In the genomic region with DNA sequence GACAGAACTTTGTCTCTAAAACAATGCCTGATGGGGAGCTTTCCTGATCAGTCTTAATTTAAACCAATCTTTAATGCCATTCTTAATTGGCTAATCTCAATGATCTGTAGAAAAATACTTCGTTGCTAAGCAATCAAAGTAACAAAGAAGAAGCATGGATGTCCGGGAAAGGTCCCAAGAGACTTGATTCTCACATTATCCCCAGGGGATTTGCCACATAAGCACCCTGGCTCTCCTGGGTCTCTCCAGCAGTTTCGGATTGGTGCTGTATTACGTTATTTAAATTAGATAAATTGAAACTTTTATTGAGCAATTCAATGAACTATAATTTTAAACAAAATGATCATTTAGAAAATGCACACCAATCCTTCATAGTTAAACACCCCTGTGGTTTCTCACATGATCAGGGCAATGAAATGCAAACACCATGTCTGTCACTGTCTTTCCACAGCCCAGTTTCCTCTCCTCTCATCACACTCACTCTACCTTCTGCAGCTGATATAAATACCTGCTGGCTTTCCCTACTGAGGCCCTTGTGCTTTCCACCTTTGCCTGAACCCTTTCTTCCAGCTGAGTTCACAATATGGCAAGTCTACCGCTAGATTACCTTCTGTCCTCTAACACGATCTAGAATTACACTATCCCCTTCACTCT, we compare ENCODE assay signal across 25 mouse cellular contexts. TPM values are rescaled to one million over a fixed set of nuclear protein-coding genes. Genes with fewer than 3 reads are reported as not detected.
DNase-seq lines count a peak whose midpoint lies in the region; ATAC-seq and TF ChIP-seq lines count a peak whose summit lies in the region.
"Had no signal": no experiment of that assay in that cellular context is flagged by ENCODE, and none has a peak within 500 bp of the region (broad histone marks: within the 10 kb centered on the region; RNA-seq: fewer than 3 reads in every experiment).

No protein-coding gene starts in this region.

- TF ChIP-seq EP300 in CH12.LX (IDR thresholded peaks at IDR 0.05; ENCODE audit: low read length) = 0 out of 2 replicates have a peak, but pooled peaks have one; percentile 21

- H3K4me3 ChIP-seq in hindbrain, postnatal 0 days (ENCODE audit: low read length) = no peak overlapping the region
- no peak overlapping the region for H3K4me3 ChIP-seq in hindbrain, embryonic 12.5 days
- no peak overlapping the region for H3K4me3 ChIP-seq in CH12.LX (replicated peaks in 1 of 3; ENCODE audit: low read depth in 2 of 3, low read length in 2 of 3, poor library complexity in 1 of 3)
- H3K4me3 ChIP-seq in forebrain, postnatal 0 days (ENCODE audit: low read depth, low read length) = no peak overlapping the region
- no peak overlapping the region for H3K4me3 ChIP-seq in left cerebral cortex, adult 2 months
- H3K4me3 ChIP-seq: embryonic facial prominence, embryonic 13.5 days; limb, embryonic 12.5 days; myocyte had no signal

- no peak for TF ChIP-seq POLR2A in CH12.LX (IDR thresholded peaks at IDR 0.05; ENCODE audit: low read depth, low read length)
- TF ChIP-seq POLR2A in brain, embryonic 14.5 days (IDR thresholded peaks at IDR 0.05; ENCODE audit: borderline replicate concordance, extremely low read depth, insufficient read depth, insufficient read length, poor library complexity, severe bottlenecking) = no peak

- peaks cover 4% of the 10 kb centered on the region; the same call in 1 of the 2 replicates for H3K36me3 ChIP-seq in hindbrain, postnatal 0 days (ENCODE audit: insufficient read depth, low read length)
- peaks cover 5% of the 10 kb centered on the region; the same call in 1 of the 2 replicates for H3K36me3 ChIP-seq in hindbrain, embryonic 12.5 days
- no peaks in the 10 kb centered on the region for H3K36me3 ChIP-seq in CH12.LX (replicated peaks in 1 of 2; ENCODE audit: control insufficient read depth in 1 of 2, insufficient read depth in 1 of 2, low read length in 1 of 2)
- peaks cover 8% of the 10 kb centered on the region; the same call in 1 of the 2 replicates for H3K36me3 ChIP-seq in forebrain, postnatal 0 days (ENCODE audit: insufficient read depth)
- H3K36me3 ChIP-seq: embryonic facial prominence, embryonic 13.5 days had no signal

- no peak for ATAC-seq in hindbrain, postnatal 0 days
- no peak for ATAC-seq in hindbrain, embryonic 12.5 days (ENCODE audit: low FRiP score)
- no peak for ATAC-seq in forebrain, postnatal 0 days
- ATAC-seq in granulocyte monocyte progenitor cell, adult 5-6 weeks (replicated peaks; ENCODE audit: poor library complexity, severe bottlenecking) = no peak
- ATAC-seq: activated CD4-positive, CD25-positive, alpha-beta regulatory T cell, adult 4 months; liver, postnatal 0 days; lung, postnatal 0 days had no signal

- H3K4me2 ChIP-seq in hindbrain, postnatal 0 days (ENCODE audit: low read depth, low read length) = no peak overlapping the region
- no peak overlapping the region for H3K4me2 ChIP-seq in hindbrain, embryonic 12.5 days (replicated peaks)
- no peak overlapping the region for H3K4me2 ChIP-seq in CH12.LX (ENCODE audit: insufficient read depth, low read depth, poor library complexity, severe bottlenecking)
- H3K4me2 ChIP-seq in forebrain, postnatal 0 days (ENCODE audit: low read depth) = no peak overlapping the region
- H3K4me2 ChIP-seq: embryonic facial prominence, embryonic 13.5 days; limb, embryonic 12.5 days; liver, embryonic 11.5 days had no signal

- no peak overlapping the region for H3K27ac ChIP-seq in hindbrain, postnatal 0 days
- no peak overlapping the region for H3K27ac ChIP-seq in hindbrain, embryonic 12.5 days
- no peak overlapping the region for H3K27ac ChIP-seq in CH12.LX (ENCODE audit: insufficient read depth, low read depth)
- 0 out of 2 replicates have a peak overlapping the region, but pooled peaks have one; percentile 16 for H3K27ac ChIP-seq in forebrain, postnatal 0 days (ENCODE audit: low read depth, low read length)
- H3K27ac ChIP-seq in left cerebral cortex, adult 2 months = no peak overlapping the region
- H3K27ac ChIP-seq: embryonic facial prominence, embryonic 13.5 days; limb, embryonic 12.5 days; macrophage; stomach, postnatal 0 days had no signal

- no peaks in the 10 kb centered on the region for H3K27me3 ChIP-seq in hindbrain, postnatal 0 days (ENCODE audit: insufficient read depth, low read length)
- H3K27me3 ChIP-seq in hindbrain, embryonic 12.5 days = no peaks in the 10 kb centered on the region
- no peaks in the 10 kb centered on the region for H3K27me3 ChIP-seq in CH12.LX (replicated peaks)
- no peaks in the 10 kb centered on the region for H3K27me3 ChIP-seq in forebrain, postnatal 0 days (ENCODE audit: insufficient read depth, low read length)
- H3K27me3 ChIP-seq: embryonic facial prominence, embryonic 13.5 days; limb, embryonic 12.5 days had no signal

- intact Hi-C loops in left cerebral cortex, adult 2 months (cut with DNase I) = no loop called here

- H3K9me3 ChIP-seq in hindbrain, postnatal 0 days (ENCODE audit: low read length) = no peaks in the 10 kb centered on the region
- no peaks in the 10 kb centered on the region for H3K9me3 ChIP-seq in hindbrain, embryonic 12.5 days (replicated peaks)
- no peaks in the 10 kb centered on the region for H3K9me3 ChIP-seq in CH12.LX (replicated peaks; ENCODE audit: low read length)
- no peaks in the 10 kb centered on the region for H3K9me3 ChIP-seq in forebrain, postnatal 0 days (ENCODE audit: low read length)
- H3K9me3 ChIP-seq: embryonic facial prominence, embryonic 13.5 days; limb, embryonic 12.5 days had no signal

- 43% methylated on average over 6 of the region's 6 CpGs for WGBS in hindbrain, postnatal 0 days
- 62% methylated on average over 6 of the region's 6 CpGs for WGBS in hindbrain, embryonic 12.5 days
- WGBS in forebrain, postnatal 0 days = 28% methylated on average over 6 of the region's 6 CpGs

- H3K4me1 ChIP-seq in hindbrain, postnatal 0 days (ENCODE audit: insufficient read depth, low read length) = no peaks in the 10 kb centered on the region
- H3K4me1 ChIP-seq in hindbrain, embryonic 12.5 days = 0 out of 2 replicates have a peak, but pooled peaks cover 2% of the 10 kb centered on the region
- H3K4me1 ChIP-seq in CH12.LX (ENCODE audit: control insufficient read depth in 1 of 2, insufficient read depth in 2 of 2) = peaks cover 3 to 7% of the 10 kb centered on the region in 2 experiments; a peak in 3 of 4 replicates
- no peaks in the 10 kb centered on the region for H3K4me1 ChIP-seq in forebrain, postnatal 0 days (ENCODE audit: insufficient read depth)

- H3K9ac ChIP-seq in hindbrain, postnatal 0 days (replicated peaks; ENCODE audit: low read length) = no peak overlapping the region
- no peak overlapping the region for H3K9ac ChIP-seq in hindbrain, embryonic 12.5 days
- H3K9ac ChIP-seq in CH12.LX (ENCODE audit: insufficient read depth, low read depth) = no peak overlapping the region
- no peak overlapping the region for H3K9ac ChIP-seq in forebrain, postnatal 0 days
- H3K9ac ChIP-seq: embryonic facial prominence, embryonic 13.5 days; limb, embryonic 12.5 days; liver, postnatal 0 days had no signal

- no peaks in the 10 kb centered on the region for H3K79me2 ChIP-seq in CH12.LX (replicated peaks; ENCODE audit: control insufficient read depth, extremely low read depth, insufficient read depth, poor library complexity, severe bottlenecking)

- no peak for TF ChIP-seq CTCF in hindbrain, postnatal 0 days (IDR thresholded peaks at IDR 0.05; ENCODE audit: low read depth)
- no peak for TF ChIP-seq CTCF in CH12.LX (conservative IDR thresholded peaks at IDR 0.05 in 1 of 2, IDR thresholded peaks at IDR 0.05 in 1 of 2; ENCODE audit: low read depth in 2 of 2, low read length in 2 of 2)
- no peak for TF ChIP-seq CTCF in brain, embryonic 14.5 days (IDR thresholded peaks at IDR 0.05; ENCODE audit: borderline replicate concordance, extremely low read depth, insufficient read depth, insufficient read length)
- no peak for TF ChIP-seq CTCF in forebrain, postnatal 0 days (IDR thresholded peaks at IDR 0.05; ENCODE audit: low read depth)
- no peak for TF ChIP-seq CTCF in left cerebral cortex, adult 2 months (IDR thresholded peaks at IDR 0.05)

- dilution Hi-C loops in CH12.LX (cut with MboI; ENCODE audit: extremely low pct_ligation_motif_present, extremely low pct_unique_long_range_greater_than_20kb, low sequenced_read_pairs) = no loop called here

- peak; percentile 44 for DNase-seq in hindbrain, postnatal 0 days (ENCODE audit: low spot score)
- DNase-seq in CH12.LX (ENCODE audit: extremely low read depth) = no peak
- DNase-seq in brain, embryonic 14.5 days (ENCODE audit: low read depth) = peak; percentile 82
- no peak for DNase-seq in forebrain, postnatal 0 days
- DNase-seq in left cerebral cortex, adult 2 months (ENCODE audit: extremely low spot score in 1 of 2, low spot score in 2 of 2) = no peak
- DNase-seq: adrenal gland, postnatal 10 days; cerebellum, adult 2 months; cerebellum, postnatal 25 days; gastrocnemius, postnatal 14 days; heart, adult 18-20 months; kidney, postnatal 10 days; liver, postnatal 0 days; thymus, adult 2 months; thymus, postnatal 4 days had no signal

- no peak for TF ChIP-seq RAD21 in CH12.LX (IDR thresholded peaks at IDR 0.05; ENCODE audit: low read depth, low read length)

- in situ Hi-C loops in CH12.LX (cut with MboI; ENCODE audit: low pct_ligation_motif_present, low pct_unique_long_range_greater_than_20kb, low sequenced_read_pairs) = no loop called here

TF ChIP-seq in CH12.LX, 34 proteins besides CTCF, POLR2A, EP300 and RAD21 (continues in another document):
- TF ChIP-seq ZMIZ1 (IDR thresholded peaks at IDR 0.05; ENCODE audit: low read depth, low read length) (no peak), GABPA (IDR thresholded peaks at IDR 0.05; ENCODE audit: insufficient replicate concordance, low read depth, low read length) (no peak), MAX (IDR thresholded peaks at IDR 0.05; ENCODE audit: low read length) (no peak), MEF2A (IDR thresholded peaks at IDR 0.05; ENCODE audit: borderline replicate concordance, low read depth, low read length) (no peak), MYC (IDR thresholded peaks at IDR 0.05; ENCODE audit: low read depth, low read length) (no peak), MAZ (IDR thresholded peaks at IDR 0.05; ENCODE audit: low read depth, low read length) (no peak), IRF4 (IDR thresholded peaks at IDR 0.05; ENCODE audit: low read depth, low read length) (no peak)

RNA-seq across cellular contexts. Expression of gene Cttnbp2, which starts 22.3 kb away (rescaled TPM):
- 23.1 and 24.0 TPM in 2 replicates for total RNA-seq in hindbrain, postnatal 0 days (2014; rRNA removed)
- polyA plus RNA-seq in hindbrain, postnatal 0 days (2015; fragmentation: Nextera tagmentation; extraction: Ambion mirVana) = 30.8 and 37.6 TPM in 2 replicates
- polyA plus RNA-seq in hindbrain, embryonic 12.5 days (2016; fragmentation: Nextera tagmentation; extraction: Ambion mirVana) = 36.7 and 40.0 TPM in 2 replicates
- total RNA-seq in CH12.LX (2012; rRNA removed) (1.3 and 1.7 TPM in 2 replicates), CH12.LX (2014; rRNA removed) (1.5 and 1.6 TPM in 2 replicates)
- polyA plus RNA-seq in CH12.LX (2012; ENCODE audit: insufficient read length, low read depth) = 0.70 and 1.1 TPM in 2 replicates
- 42.2 TPM in 2 replicates for polyA plus RNA-seq in brain, embryonic 14.5 days (2012; rRNA removed)
- 45.6 and 49.7 TPM in 2 replicates for total RNA-seq in forebrain, postnatal 0 days (2014; rRNA removed)
- 24.2 and 43.5 TPM in 2 replicates for polyA plus RNA-seq in forebrain, postnatal 0 days (2015; fragmentation: Nextera tagmentation; extraction: Ambion mirVana)
- 100 to 1,000 TPM; 164 to 179 TPM for total RNA-seq in left cerebral cortex, adult 2 months (2021)
- total RNA-seq in granulocyte monocyte progenitor cell, adult 5-6 weeks (2014; fragmentation: Nextera tagmentation) = not detected in 2 replicates
- not detected in 2 replicates for total RNA-seq in granulocyte monocyte progenitor cell, adult 5-6 weeks (2017)
- polyA plus RNA-seq: activated CD4-positive, CD25-positive, alpha-beta regulatory T cell, adult 4 months; C2C12; macrophage; myocyte had no signal

Comparison
In these comparisons a context has a peak if more than half of its experiments do, and no peak if none do; other contexts are left out.
1. DNase-seq: peak in hindbrain, postnatal 0 days (single experiment) and brain, embryonic 14.5 days (single experiment); none in CH12.LX (single experiment), forebrain, postnatal 0 days (single experiment) and left cerebral cortex, adult 2 months (0 of 2).